Mouse (Mus musculus): ENCODE results near the gene Pfn1.
A peak's percentile ranks its signal among the peaks of the same experiment; 100 is the strongest.

DNA sequence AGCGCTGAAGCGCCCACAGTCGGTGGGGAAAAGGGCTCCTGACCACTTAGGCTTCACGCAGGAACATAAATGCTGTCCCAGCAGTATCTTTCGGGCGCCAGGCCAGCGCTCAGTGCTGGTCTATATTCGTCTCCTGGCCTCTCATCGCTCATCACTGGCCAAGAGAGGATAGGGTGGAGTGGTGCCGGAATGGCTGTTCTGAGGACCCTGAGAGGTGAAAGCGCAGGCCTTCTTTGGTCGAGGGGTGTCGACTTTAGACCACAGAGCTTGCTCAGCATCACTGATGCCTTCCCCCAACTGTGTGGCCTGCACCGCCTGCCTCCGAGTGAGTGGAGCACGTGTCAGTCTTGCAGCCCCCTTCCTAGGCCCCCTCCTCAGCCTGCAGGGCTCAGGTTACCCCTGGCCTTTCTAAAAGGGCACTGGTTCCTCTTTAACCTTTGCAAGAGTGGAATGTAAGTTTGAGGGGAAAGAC lies 2.0 kb upstream of the Pfn1 start:
- TF ChIP-seq CTCF (IDR thresholded peaks at IDR 0.05; ENCODE audit: low read depth), result peak; percentile 1; the same call in 1 of the 2 replicates
- TF ChIP-seq EP300 (IDR thresholded peaks at IDR 0.05; ENCODE audit: low read depth), result 0 out of 2 replicates have a peak, but pooled peaks have one; percentile 57

Measured in heart, postnatal 0 days (tissue).